Mouse (Mus musculus) lung, embryonic 16.5 days (tissue): ENCODE measurements around the gene Cgnl1. TPM values are rescaled to one million over a fixed set of nuclear protein-coding genes. Genes with fewer than 3 reads are reported as not detected.
A peak's percentile ranks its signal among the peaks of the same experiment; 100 is the strongest.
"Not testable (repeated sequence)": the region's sequence is repeated elsewhere in the genome, so short reads cannot be mapped to it uniquely, and the experiment has no call there.

ENCODE experiments used
- ATAC-seq: fragments of 200-750 bp; cut with Nextera tagmentation; 2 replicates; pipeline ENCODE4 v1.8.0; 2017; ENCODE audit warnings: low read depth, mild to moderate bottlenecking, moderate library complexity
- H3K27ac ChIP-seq: fragments of 300-500 bp; sonication (generic); 2 replicates; pipeline ENCODE4 v1.5.1; 2014; ENCODE audit warnings: mild to moderate bottlenecking, control low read depth, low read length
- H3K27me3 ChIP-seq: fragments of 300-500 bp; sonication (generic); 2 replicates; pipeline ENCODE4 v1.6.1; 2014; ENCODE audit warnings: low read depth, low read length, mixed read lengths; ENCODE audit not compliant: control insufficient read depth, insufficient read depth
- H3K36me3 ChIP-seq: fragments of 300-500 bp; sonication (generic); 2 replicates; pipeline ENCODE4 v1.6.1; 2014; ENCODE audit warnings: low read length; ENCODE audit not compliant: control insufficient read depth, insufficient read depth
- H3K4me1 ChIP-seq: fragments of 300-500 bp; sonication (generic); replicated peaks from 2 replicates; pipeline ENCODE4 v1.6.1; 2014; ENCODE audit warnings: low read length, mixed read lengths; ENCODE audit not compliant: control insufficient read depth, insufficient read depth
- H3K4me2 ChIP-seq: fragments of 300-500 bp; sonication (generic); 2 replicates; pipeline ENCODE4 v1.6.1; 2014; ENCODE audit warnings: low read depth, low read length, control low read depth
- H3K4me3 ChIP-seq: fragments of 300-500 bp; sonication (generic); 2 replicates; pipeline ENCODE4 v1.5.1; 2014; ENCODE audit warnings: mild to moderate bottlenecking, low read length, control low read depth
- H3K9ac ChIP-seq: fragments of 300-500 bp; sonication (generic); 2 replicates; pipeline ENCODE4 v1.6.1; 2014; ENCODE audit warnings: low read length, control low read depth
- H3K9me3 ChIP-seq: fragments of 300-500 bp; sonication (generic); 2 replicates; pipeline ENCODE4 v1.6.1; 2016; ENCODE audit warnings: low read length; ENCODE audit not compliant: control insufficient read depth
- WGBS: fragments of 180-500 bp; shearing (Covaris S2); extraction: QIAGEN DNeasy Blood & Tissue Kit; methylation state at CpG from one replicate; pipeline ENCODE4 v1.1.7; 2014; 5-methylcytosine and 5-hydroxymethylcytosine counted together
- polyA plus RNA-seq: library from polyadenylated mRNA; unstranded; fragments of >200 nt; fragmentation: Nextera tagmentation; extraction: Ambion mirVana; gene quantifications from 2 replicates; pipeline ENCODE4 v1.2.1, GENCODE M21; 2015

Cgnl1 gene
- polyA plus RNA-seq, 1 experiment from 2014 or later, result 21.8 TPM

DNA sequence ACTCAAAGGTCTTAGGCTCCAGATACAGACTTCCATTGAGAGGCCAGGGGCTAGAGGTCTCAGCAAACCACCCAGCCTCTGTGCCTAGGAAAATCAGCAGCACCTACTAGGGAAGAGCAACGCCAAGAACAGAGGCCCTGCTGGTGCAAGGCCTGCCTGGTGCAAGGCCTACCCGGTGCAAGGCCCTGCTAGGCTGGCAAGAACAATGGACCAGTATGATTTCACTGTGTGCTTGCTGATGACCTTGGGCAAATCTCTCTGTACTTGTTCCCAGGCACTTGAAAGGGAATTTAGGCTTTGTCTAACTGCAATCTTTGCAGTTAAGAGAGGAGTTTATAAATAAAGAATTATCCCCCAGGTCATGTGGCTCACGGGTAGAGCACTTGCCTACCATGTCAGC is 148.8 kb downstream of the Cgnl1 start:
- Histone ChIP-seq H3K9ac (no peak overlapping the region), H3K4me3 (no peak overlapping the region), H3K27me3 (no peaks in the 10 kb centered on the region), H3K4me1 (peaks cover 7% of the 10 kb centered on the region; the same call in 1 of the 2 replicates), H3K27ac (no peak overlapping the region), H3K36me3 (no peaks in the 10 kb centered on the region), H3K4me2 (no peak overlapping the region), H3K9me3 (no peaks in the 10 kb centered on the region)
- no peak for ATAC-seq
- WGBS, result 50% methylated on average over 3 of the region's 3 CpGs

- Histone ChIP-seq H3K4me3 (no peak overlapping the region), H3K9me3 (no peaks in the 10 kb centered on the region), H3K9ac (no peak overlapping the region), H3K4me1 (peaks cover 7% of the 10 kb centered on the region; the same call in 1 of the 2 replicates), H3K4me2 (no peak overlapping the region), H3K36me3 (no peaks in the 10 kb centered on the region), H3K27ac (no peak overlapping the region), H3K27me3 (no peaks in the 10 kb centered on the region)
- WGBS, result 58% methylated on average over 4 of the region's 4 CpGs
- ATAC-seq, result no peak
Observed at GRCm38 (mm10) chr9:71621968-71622367, 149.4 kb downstream of the Cgnl1 start.

- H3K9ac ChIP-seq, H3K36me3 ChIP-seq, H3K27ac ChIP-seq, H3K4me3 ChIP-seq, H3K4me1 ChIP-seq, H3K27me3 ChIP-seq, H3K4me2 ChIP-seq, ATAC-seq, H3K9me3 ChIP-seq: not testable (repeated sequence)
- WGBS, result 83% methylated on average over 5 of the region's 5 CpGs
Observed at GRCm38 (mm10) chr9:71620116-71620515, 151.3 kb downstream of the Cgnl1 start.

GRCm38 (mm10) chr9:71617363-71617762 is 154.0 kb downstream of the Cgnl1 start:
- no peak overlapping the region for H3K4me3 ChIP-seq
- H3K9me3 ChIP-seq, result no peaks in the 10 kb centered on the region
- H3K27me3 ChIP-seq, result no peaks in the 10 kb centered on the region
- H3K4me1 ChIP-seq, result 0 out of 2 replicates have a peak, but pooled peaks cover 4% of the 10 kb centered on the region
- no peak overlapping the region for H3K27ac ChIP-seq
- no peak for ATAC-seq
- no peaks in the 10 kb centered on the region for H3K36me3 ChIP-seq
- no peak overlapping the region for H3K4me2 ChIP-seq
- no peak overlapping the region for H3K9ac ChIP-seq
- whole genome bisulfite sequencing, result 52% methylated on average over 8 of the region's 8 CpGs

- ATAC-seq, result peak; percentile 73
- H3K36me3 ChIP-seq, result no peaks in the 10 kb centered on the region
- no peak overlapping the region for H3K9ac ChIP-seq
- H3K9me3 ChIP-seq, result no peaks in the 10 kb centered on the region
- no peaks in the 10 kb centered on the region for H3K27me3 ChIP-seq
- no peak overlapping the region for H3K27ac ChIP-seq
- H3K4me3 ChIP-seq, result no peak overlapping the region
- 9% methylated on average over 3 of the region's 3 CpGs for WGBS
- H3K4me2 ChIP-seq, result no peak overlapping the region
- H3K4me1 ChIP-seq, result 0 out of 2 replicates have a peak, but pooled peaks cover 4% of the 10 kb centered on the region
Observed at GRCm38 (mm10) chr9:71616185-71616584, 155.2 kb downstream of the Cgnl1 start.

- no peaks in the 10 kb centered on the region for H3K36me3 ChIP-seq
- H3K27me3 ChIP-seq, result no peaks in the 10 kb centered on the region
- 14% methylated on average over 2 of the region's 2 CpGs for whole genome bisulfite sequencing
- H3K9me3 ChIP-seq, result no peaks in the 10 kb centered on the region
- no peak overlapping the region for H3K4me3 ChIP-seq
- ATAC-seq, result no peak
- no peak overlapping the region for H3K27ac ChIP-seq
- H3K9ac ChIP-seq, result no peak overlapping the region
- H3K4me1 ChIP-seq, result peaks cover 6% of the 10 kb centered on the region
- no peak overlapping the region for H3K4me2 ChIP-seq
Observed at GRCm38 (mm10) chr9:71614643-71615042, 156.8 kb downstream of the Cgnl1 start.

- Histone ChIP-seq H3K9me3 (no peaks in the 10 kb centered on the region), H3K27me3 (no peaks in the 10 kb centered on the region), H3K27ac (no peak overlapping the region), H3K4me3 (no peak overlapping the region), H3K4me2 (no peak overlapping the region), H3K4me1 (peaks cover 14% of the 10 kb centered on the region), H3K36me3 (no peaks in the 10 kb centered on the region), H3K9ac (no peak overlapping the region)
- WGBS, result 71% methylated on average over 6 of the region's 6 CpGs
- no peak for ATAC-seq
Observed at GRCm38 (mm10) chr9:71612981-71613380, 158.4 kb downstream of the Cgnl1 start.

DNA sequence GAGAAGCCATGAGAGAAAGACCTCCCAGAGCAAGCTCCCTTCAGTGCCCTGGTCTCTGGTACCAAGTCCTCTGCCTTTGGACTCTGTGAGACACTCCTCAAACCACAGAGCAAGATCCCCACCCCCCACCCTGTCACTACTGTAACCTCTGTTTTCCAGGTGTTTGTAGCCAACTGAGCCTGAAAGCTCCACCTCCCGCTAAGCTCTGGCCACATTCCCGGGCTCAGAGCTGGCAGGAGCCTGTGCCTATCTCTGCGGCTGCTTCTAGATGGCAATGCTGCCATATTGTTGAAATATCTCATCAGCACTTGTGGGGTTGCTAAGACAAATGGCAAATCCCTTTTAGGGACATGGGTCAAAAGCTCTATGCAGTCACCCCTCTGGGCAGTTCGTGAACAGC is 159.5 kb downstream of the Cgnl1 start:
- WGBS, result 71% methylated on average over 4 of the region's 4 CpGs
- Histone ChIP-seq H3K4me1 (peaks cover 19% of the 10 kb centered on the region), H3K27me3 (no peaks in the 10 kb centered on the region), H3K27ac (no peak overlapping the region), H3K4me3 (no peak overlapping the region), H3K4me2 (no peak overlapping the region), H3K9me3 (no peaks in the 10 kb centered on the region), H3K36me3 (no peaks in the 10 kb centered on the region), H3K9ac (no peak overlapping the region)
- no peak for ATAC-seq

DNA sequence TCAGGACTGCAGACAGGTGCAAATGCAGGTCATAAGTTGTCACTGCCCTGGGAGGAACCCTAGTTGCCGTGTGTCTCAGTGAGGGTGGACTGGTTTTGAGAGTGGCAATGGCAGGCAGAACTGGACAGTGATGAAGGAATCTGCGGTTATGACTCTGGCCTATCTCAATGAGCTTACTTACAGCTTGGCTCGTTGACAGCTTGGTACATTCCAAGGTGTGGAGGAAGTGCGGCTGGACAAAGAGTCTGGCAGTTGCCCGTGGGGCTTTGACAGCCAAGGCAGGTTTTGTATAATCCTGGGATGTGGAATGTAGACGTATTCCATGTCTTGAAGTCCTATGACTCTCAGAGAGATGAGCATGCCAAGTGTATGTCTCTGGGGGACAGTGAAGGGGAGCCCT is 162.4 kb downstream of the Cgnl1 start:
- no peak overlapping the region for H3K27ac ChIP-seq
- 26% methylated on average over 6 of the region's 6 CpGs for WGBS
- peak; percentile 42; the same call in 1 of the 2 replicates for ATAC-seq
- H3K9me3 ChIP-seq, result no peaks in the 10 kb centered on the region
- H3K36me3 ChIP-seq, result no peaks in the 10 kb centered on the region
- H3K4me1 ChIP-seq, result peaks cover 19% of the 10 kb centered on the region
- H3K9ac ChIP-seq, result no peak overlapping the region
- H3K27me3 ChIP-seq, result no peaks in the 10 kb centered on the region
- no peak overlapping the region for H3K4me2 ChIP-seq
- H3K4me3 ChIP-seq, result no peak overlapping the region
